Mouse (Mus musculus) kidney, embryonic 16.5 days (tissue): ENCODE measurements around the gene Rad23a. TPM values are rescaled to one million over a fixed set of nuclear protein-coding genes. Genes with fewer than 3 reads are reported as not detected.

Source experiments
- ATAC-seq: fragments of 200-750 bp; cut with Nextera tagmentation; 2 replicates; pipeline ENCODE4 v1.8.0; 2017; ENCODE audit warnings: moderate TSS enrichment; ENCODE audit not compliant: low FRiP score, low TSS enrichment
- H3K27ac ChIP-seq: fragments of 300-500 bp; sonication (generic); 2 replicates; pipeline ENCODE4 v1.5.1; 2014; ENCODE audit warnings: low read length
- H3K27me3 ChIP-seq: fragments of 300-500 bp; sonication (generic); 2 replicates; pipeline ENCODE4 v1.6.1; 2014; ENCODE audit warnings: low read length, control low read depth, mixed read lengths; ENCODE audit not compliant: insufficient read depth
- H3K36me3 ChIP-seq: fragments of 300-500 bp; sonication (generic); 2 replicates; pipeline ENCODE4 v1.6.1; 2014; ENCODE audit warnings: low read length, control low read depth, mixed read lengths; ENCODE audit not compliant: insufficient read depth
- H3K4me1 ChIP-seq: fragments of 300-500 bp; sonication (generic); 2 replicates; pipeline ENCODE4 v1.6.1; 2014; ENCODE audit warnings: low read length, control low read depth, mixed read lengths; ENCODE audit not compliant: insufficient read depth
- H3K4me2 ChIP-seq: fragments of 300-500 bp; sonication (generic); replicated peaks from 2 replicates; pipeline ENCODE4 v1.6.1; 2014; ENCODE audit warnings: low read depth, low read length
- H3K4me3 ChIP-seq: fragments of 300-500 bp; sonication (generic); 2 replicates; pipeline ENCODE4 v1.5.1; 2014; ENCODE audit warnings: mild to moderate bottlenecking, low read length
- H3K9ac ChIP-seq: fragments of 300-500 bp; sonication (generic); replicated peaks from 2 replicates; pipeline ENCODE4 v1.6.1; 2014; ENCODE audit warnings: low read length
- H3K9me3 ChIP-seq: fragments of 300-500 bp; sonication (generic); 2 replicates; pipeline ENCODE4 v1.6.1; 2016; ENCODE audit warnings: low read length, control low read depth
- WGBS: fragments of 180-500 bp; shearing (Covaris S2); extraction: QIAGEN DNeasy Blood & Tissue Kit; methylation state at CpG from one replicate; pipeline ENCODE4 v1.1.7; 2014; 5-methylcytosine and 5-hydroxymethylcytosine counted together
- polyA plus RNA-seq: library from polyadenylated mRNA; unstranded; fragments of >200 nt; fragmentation: Nextera tagmentation; extraction: Ambion mirVana; gene quantifications from 2 replicates; pipeline ENCODE4 v1.2.1, GENCODE M21; 2015

Rad23a gene
- polyA plus RNA-seq, 1 experiment from 2014 or later: 109 TPM

GRCm38 (mm10) chr8:84841514-84841913 is 1.0 kb upstream of the Rad23a start:
- Histone ChIP-seq H3K27ac (0 out of 2 replicates have a peak overlapping the region, but pooled peaks have one; percentile 35), H3K4me2 (no peak overlapping the region), H3K27me3 (no peaks in the 10 kb centered on the region), H3K4me3 (no peak overlapping the region), H3K9me3 (no peaks in the 10 kb centered on the region), H3K4me1 (peaks cover 44% of the 10 kb centered on the region), H3K36me3 (peaks cover 59% of the 10 kb centered on the region), H3K9ac (no peak overlapping the region)
- 79% methylated on average over 1 of the region's 1 CpGs for WGBS
- no peak for ATAC-seq

GRCm38 (mm10) chr8:84839875-84840247 is 604 bp downstream of the Rad23a start:
- Histone ChIP-seq H3K4me2 (peak overlapping the region; percentile 55), H3K4me1 (peaks cover 41% of the 10 kb centered on the region), H3K4me3 (peak overlapping the region; percentile 82), H3K27ac (peak overlapping the region; percentile 90), H3K27me3 (no peaks in the 10 kb centered on the region), H3K36me3 (peaks cover 70% of the 10 kb centered on the region), H3K9ac (peak overlapping the region; percentile 91), H3K9me3 (no peaks in the 10 kb centered on the region)
- no peak for ATAC-seq
- WGBS: 1% methylated on average over 7 of the region's 7 CpGs

- peaks cover 38% of the 10 kb centered on the region for H3K4me1 ChIP-seq
- 88% methylated on average over 2 of the region's 2 CpGs for WGBS
- H3K4me3 ChIP-seq: peak overlapping the region; percentile 82
- H3K4me2 ChIP-seq: peak overlapping the region; percentile 55
- H3K27me3 ChIP-seq: no peaks in the 10 kb centered on the region
- H3K27ac ChIP-seq: peak overlapping the region; percentile 90; the same call in 1 of the 2 replicates
- H3K36me3 ChIP-seq: peaks cover 70% of the 10 kb centered on the region
- peak overlapping the region; percentile 91 for H3K9ac ChIP-seq
- no peak for ATAC-seq
- no peaks in the 10 kb centered on the region for H3K9me3 ChIP-seq
Measured at GRCm38 (mm10) chr8:84839411-84839810, 1.1 kb downstream of the Rad23a start.

- ATAC-seq: no peak
- Histone ChIP-seq H3K4me3 (no peak overlapping the region), H3K4me2 (no peak overlapping the region), H3K27ac (no peak overlapping the region), H3K36me3 (peaks cover 69% of the 10 kb centered on the region), H3K9me3 (no peaks in the 10 kb centered on the region), H3K9ac (no peak overlapping the region), H3K4me1 (peaks cover 32% of the 10 kb centered on the region), H3K27me3 (no peaks in the 10 kb centered on the region)
- 88% methylated on average over 5 of the region's 5 CpGs for WGBS
Measured at GRCm38 (mm10) chr8:84838513-84838912, 2.0 kb downstream of the Rad23a start.

GRCm38 (mm10) chr8:84837912-84838470 is 2.5 kb downstream of the Rad23a start:
- H3K27ac ChIP-seq: peak overlapping the region; percentile 13; the same call in 1 of the 2 replicates
- no peak overlapping the region for H3K4me2 ChIP-seq
- H3K27me3 ChIP-seq: no peaks in the 10 kb centered on the region
- ATAC-seq: no peak
- 62% methylated on average over 15 of the region's 15 CpGs for WGBS
- no peaks in the 10 kb centered on the region for H3K9me3 ChIP-seq
- H3K4me3 ChIP-seq: no peak overlapping the region
- peaks cover 64% of the 10 kb centered on the region for H3K36me3 ChIP-seq
- no peak overlapping the region; the same call in 1 of the 2 replicates for H3K9ac ChIP-seq
- peaks cover 31% of the 10 kb centered on the region for H3K4me1 ChIP-seq

GRCm38 (mm10) chr8:84837149-84837911 is 3.1 kb downstream of the Rad23a start:
- H3K9ac ChIP-seq: no peak overlapping the region; the same call in 1 of the 2 replicates
- H3K27ac ChIP-seq: peak overlapping the region; percentile 13; the same call in 1 of the 2 replicates
- H3K4me3 ChIP-seq: no peak overlapping the region
- H3K9me3 ChIP-seq: no peaks in the 10 kb centered on the region
- H3K4me2 ChIP-seq: no peak overlapping the region
- no peaks in the 10 kb centered on the region for H3K27me3 ChIP-seq
- WGBS: 32% methylated on average over 8 of the region's 8 CpGs
- peaks cover 35% of the 10 kb centered on the region for H3K4me1 ChIP-seq
- peak; percentile 40; the same call in 1 of the 2 replicates for ATAC-seq
- H3K36me3 ChIP-seq: peaks cover 57% of the 10 kb centered on the region

- WGBS: 71% methylated on average over 10 of the region's 10 CpGs
- Histone ChIP-seq H3K27ac (no peak overlapping the region), H3K9me3 (no peaks in the 10 kb centered on the region), H3K27me3 (no peaks in the 10 kb centered on the region), H3K4me1 (peaks cover 35% of the 10 kb centered on the region), H3K9ac (no peak overlapping the region), H3K4me2 (no peak overlapping the region), H3K36me3 (peaks cover 46% of the 10 kb centered on the region), H3K4me3 (no peak overlapping the region)
- no peak for ATAC-seq
Measured at GRCm38 (mm10) chr8:84834866-84835855, 5.3 kb downstream of the Rad23a start.

GRCm38 (mm10) chr8:84834002-84834865 is 6.2 kb downstream of the Rad23a start:
- Histone ChIP-seq H3K9ac (no peak overlapping the region), H3K27me3 (no peaks in the 10 kb centered on the region), H3K27ac (no peak overlapping the region), H3K4me2 (no peak overlapping the region), H3K4me3 (no peak overlapping the region), H3K9me3 (no peaks in the 10 kb centered on the region), H3K36me3 (peaks cover 46% of the 10 kb centered on the region), H3K4me1 (peaks cover 29% of the 10 kb centered on the region)
- 86% methylated on average over 19 of the region's 19 CpGs for WGBS
- ATAC-seq: no peak
